8 mouse cellular contexts compared by ENCODE assay signal in the genomic region with DNA sequence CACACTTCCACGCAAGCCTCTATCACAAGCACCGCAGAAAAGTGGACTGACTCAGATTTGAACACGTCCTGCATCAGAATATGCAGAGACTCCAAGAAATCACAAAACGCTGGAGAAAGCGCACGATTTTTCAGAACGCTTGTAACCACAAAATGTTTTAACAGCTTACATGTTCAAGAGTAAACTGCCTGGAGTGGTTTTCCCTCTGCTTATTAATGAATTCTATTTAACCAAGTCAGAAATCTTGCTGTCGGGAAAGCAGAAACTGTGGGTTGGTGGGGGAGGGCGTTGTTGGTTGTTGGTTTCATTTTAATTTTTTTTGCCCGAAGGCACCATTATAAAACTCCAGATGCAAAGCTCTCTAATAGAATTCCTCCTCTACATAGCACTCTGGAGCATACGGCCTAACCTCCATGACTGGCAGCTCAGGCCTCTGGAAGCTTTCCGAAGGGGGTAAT.
A peak's percentile ranks its signal among the peaks of the same experiment; 100 is the strongest.
DNase-seq lines count a peak whose midpoint lies in the region; ATAC-seq lines count a peak whose summit lies in the region.

No protein-coding gene starts in this region.

- DNase-seq in heart, postnatal 14 days = no peak
- DNase-seq in neural tube, embryonic 11.5 days (ENCODE audit: low spot score) = no peak
- DNase-seq in neural tube, embryonic 10.5 days (ENCODE audit: extremely low spot score, low spot score) = no peak
- DNase-seq in layer of hippocampus, postnatal 25 days (ENCODE audit: extremely low spot score in 1 of 2, low spot score in 1 of 2) = no peak

- peak overlapping the region; percentile 81 for H3K27ac ChIP-seq in heart, embryonic 13.5 days (replicated peaks)
- peak overlapping the region; percentile 63 for H3K27ac ChIP-seq in neural tube, embryonic 11.5 days (ENCODE audit: low read depth, low read length)
- H3K27ac ChIP-seq in hindbrain, embryonic 16.5 days (ENCODE audit: low read depth, low read length) = peak overlapping the region; percentile 36
- peak overlapping the region; percentile 73 for H3K27ac ChIP-seq in neural tube, embryonic 14.5 days (ENCODE audit: low read depth, low read length)

- 64% methylated on average over 12 of the region's 12 CpGs for WGBS in heart, embryonic 13.5 days
- 86% methylated on average over 12 of the region's 12 CpGs for WGBS in neural tube, embryonic 11.5 days
- WGBS in hindbrain, embryonic 16.5 days = 55% methylated on average over 12 of the region's 12 CpGs
- WGBS in neural tube, embryonic 14.5 days = 56% methylated on average over 12 of the region's 12 CpGs

- peaks cover 37% of the 10 kb centered on the region for H3K4me1 ChIP-seq in heart, embryonic 13.5 days
- 0 out of 2 replicates have a peak, but pooled peaks cover 3% of the 10 kb centered on the region for H3K4me1 ChIP-seq in neural tube, embryonic 11.5 days (ENCODE audit: control insufficient read depth, insufficient read depth, low read length)
- H3K4me1 ChIP-seq in hindbrain, embryonic 16.5 days (ENCODE audit: control insufficient read depth, insufficient read depth, low read depth, low read length) = peaks cover 8% of the 10 kb centered on the region
- peaks cover 5% of the 10 kb centered on the region for H3K4me1 ChIP-seq in neural tube, embryonic 14.5 days (ENCODE audit: control insufficient read depth, insufficient read depth, low read length)

- no peaks in the 10 kb centered on the region for H3K9me3 ChIP-seq in heart, embryonic 13.5 days
- H3K9me3 ChIP-seq in neural tube, embryonic 11.5 days (ENCODE audit: control insufficient read depth, low read length) = no peaks in the 10 kb centered on the region
- H3K9me3 ChIP-seq in hindbrain, embryonic 16.5 days (ENCODE audit: control insufficient read depth, low read length) = no peaks in the 10 kb centered on the region
- no peaks in the 10 kb centered on the region for H3K9me3 ChIP-seq in neural tube, embryonic 14.5 days (ENCODE audit: control insufficient read depth, low read length)

- H3K9ac ChIP-seq in heart, embryonic 13.5 days = 0 out of 2 replicates have a peak overlapping the region, but pooled peaks have one; percentile 24
- no peak overlapping the region for H3K9ac ChIP-seq in neural tube, embryonic 11.5 days (ENCODE audit: low read length)
- H3K9ac ChIP-seq in hindbrain, embryonic 16.5 days (ENCODE audit: low read depth, low read length) = no peak overlapping the region
- H3K9ac ChIP-seq in neural tube, embryonic 14.5 days (replicated peaks; ENCODE audit: low read depth, low read length) = no peak overlapping the region

- ATAC-seq in heart, embryonic 13.5 days (ENCODE audit: extremely low read depth, insufficient number of reproducible peaks, low FRiP score, low TSS enrichment) = no peak
- no peak for ATAC-seq in neural tube, embryonic 11.5 days (ENCODE audit: insufficient read depth, low FRiP score, low TSS enrichment)
- ATAC-seq in hindbrain, embryonic 16.5 days = no peak
- ATAC-seq in neural tube, embryonic 14.5 days (ENCODE audit: low read depth) = peak; percentile 29; the same call in 1 of the 2 replicates
- ATAC-seq in activated CD4-positive, CD25-positive, alpha-beta regulatory T cell, adult 4 months = no peak

- peak overlapping the region; percentile 51 for H3K4me2 ChIP-seq in heart, embryonic 13.5 days
- H3K4me2 ChIP-seq in neural tube, embryonic 11.5 days (ENCODE audit: low read depth) = no peak overlapping the region
- H3K4me2 ChIP-seq in hindbrain, embryonic 16.5 days (ENCODE audit: low read length) = no peak overlapping the region
- no peak overlapping the region for H3K4me2 ChIP-seq in neural tube, embryonic 14.5 days (ENCODE audit: low read depth, low read length)

- intact Hi-C loops in heart, postnatal 14 days (cut with DNase I) = no loop called here

- no peak overlapping the region for H3K4me3 ChIP-seq in heart, embryonic 13.5 days
- no peak overlapping the region for H3K4me3 ChIP-seq in neural tube, embryonic 11.5 days (ENCODE audit: low read depth, low read length)
- no peak overlapping the region for H3K4me3 ChIP-seq in hindbrain, embryonic 16.5 days (ENCODE audit: low read length)
- no peak overlapping the region for H3K4me3 ChIP-seq in neural tube, embryonic 14.5 days (ENCODE audit: low read depth, low read length)

- no peaks in the 10 kb centered on the region for H3K27me3 ChIP-seq in heart, embryonic 13.5 days (replicated peaks)
- no peaks in the 10 kb centered on the region for H3K27me3 ChIP-seq in neural tube, embryonic 11.5 days (ENCODE audit: control insufficient read depth, insufficient read depth, low read length)
- no peaks in the 10 kb centered on the region for H3K27me3 ChIP-seq in hindbrain, embryonic 16.5 days (replicated peaks; ENCODE audit: control insufficient read depth, insufficient read depth, low read length)
- no peaks in the 10 kb centered on the region for H3K27me3 ChIP-seq in neural tube, embryonic 14.5 days (ENCODE audit: control insufficient read depth, insufficient read depth, low read length)

- no peaks in the 10 kb centered on the region for H3K36me3 ChIP-seq in heart, embryonic 13.5 days
- no peaks in the 10 kb centered on the region for H3K36me3 ChIP-seq in neural tube, embryonic 11.5 days (ENCODE audit: control insufficient read depth, insufficient read depth, low read length)
- H3K36me3 ChIP-seq in hindbrain, embryonic 16.5 days (ENCODE audit: control insufficient read depth, insufficient read depth, low read length) = no peaks in the 10 kb centered on the region
- H3K36me3 ChIP-seq in neural tube, embryonic 14.5 days (ENCODE audit: control insufficient read depth, insufficient read depth, low read length) = no peaks in the 10 kb centered on the region
